Mouse (Mus musculus) B cell, adult (primary cell): Measurements from ENCODE around the gene Zfp956. TPM values are rescaled to one million over a fixed set of nuclear protein-coding genes. Genes with fewer than 3 reads are reported as not detected.

Experiments used
- total RNA-seq: library from RNA; stranded (reverse); gene quantifications from 4 replicates; pipeline ENCODE4 v1.2.4, GENCODE M21; 2023; ENCODE audit not compliant: inconsistent age

Zfp956 gene
- total RNA-seq: 25.1 to 35.4 TPM (median 29.6 TPM) in 4 replicates

DNA sequence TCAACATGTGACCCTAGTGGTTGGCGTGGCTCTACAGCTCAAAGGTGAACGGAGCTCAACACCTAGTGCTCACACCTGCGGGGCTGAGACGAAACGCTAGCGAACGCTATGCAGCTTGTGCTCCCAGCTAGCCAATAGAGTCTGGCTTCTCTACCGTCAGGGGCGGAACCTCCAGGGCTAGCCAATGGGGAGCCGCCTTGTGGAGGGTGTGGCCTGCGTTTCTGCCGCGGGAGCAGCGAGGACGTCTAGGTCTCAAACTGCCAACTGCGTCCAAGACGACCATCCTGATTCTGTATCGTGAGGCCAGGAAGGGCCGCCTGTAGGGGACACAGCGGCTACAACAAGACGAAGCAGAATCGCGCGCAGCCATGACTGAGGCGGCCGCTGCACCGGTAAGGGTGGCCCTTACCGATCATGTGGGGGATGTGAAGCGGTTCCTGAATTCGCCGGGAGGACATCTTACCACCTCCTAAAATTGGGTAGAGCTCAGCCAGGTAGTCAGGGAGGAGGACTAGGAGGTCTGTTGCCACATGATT lies at the start of gene Zfp956:
Gene Zfp956, plus strand, starts transcription at position 200 of the 536 bp plus-strand sequence.

DNA sequence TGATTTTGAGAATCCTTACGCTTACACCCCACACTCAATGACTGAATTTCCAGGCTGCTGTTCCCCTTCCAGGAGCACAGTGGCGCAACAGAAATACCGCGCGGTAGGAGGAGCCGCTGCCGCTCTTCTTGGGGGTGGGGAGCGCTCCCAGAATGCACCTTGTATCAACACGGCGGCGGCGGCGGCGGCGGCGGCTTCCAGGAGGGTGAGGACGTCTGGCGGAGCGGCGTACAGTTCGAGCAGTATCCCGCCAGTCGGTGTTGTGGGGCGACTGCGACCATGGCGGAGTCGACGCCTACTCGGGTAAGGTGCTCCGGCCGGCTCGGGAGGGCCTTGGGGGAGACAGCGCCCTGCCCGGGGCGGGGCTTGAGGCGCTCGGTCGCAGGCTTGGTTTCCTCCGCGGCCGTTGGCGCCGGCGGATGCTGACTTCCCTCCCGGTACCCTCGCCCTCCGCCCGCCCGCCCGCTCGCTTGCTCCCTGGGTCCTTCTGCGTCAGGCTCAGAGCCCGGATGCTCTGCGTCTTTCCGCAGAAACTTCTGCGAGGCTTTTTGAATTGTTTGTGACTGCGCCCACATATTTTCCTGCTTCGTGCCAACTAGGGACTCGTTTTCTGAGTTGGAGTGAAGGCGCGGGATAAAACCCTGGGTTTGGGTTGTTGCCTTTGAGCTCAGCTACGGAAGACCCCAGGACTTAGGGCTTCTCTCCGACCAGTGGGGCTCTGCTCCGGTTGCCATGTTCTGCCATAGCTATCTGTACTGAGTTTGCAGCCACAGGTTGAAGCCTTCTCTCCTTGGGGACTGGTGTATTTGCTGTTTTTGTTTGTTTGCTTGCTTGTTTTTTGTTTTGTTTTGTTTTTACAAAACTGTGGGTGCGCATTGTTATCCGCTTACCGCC lies 32.5 kb upstream of the Zfp956 start, which contains the start of gene Zfp212:
Gene Zfp212, plus strand, starts transcription at position 30 of the 894 bp plus-strand sequence.

Other genes with a start within 250 kb of the Zfp956 start
- 216 to 266 TPM (median 226 TPM) in 4 replicates for gene Pdia4, start 140.0 kb upstream of the Zfp956 start, total RNA-seq
- 0.16 to 0.21 TPM in 2 of 4 replicates, not detected in the others for gene Zfp786, start 122.5 kb upstream of the Zfp956 start, total RNA-seq
- gene Zfp398, start 117.7 kb upstream of the Zfp956 start, total RNA-seq: 28.0 to 29.5 TPM (median 29.0 TPM) in 4 replicates
- 14.4 to 15.4 TPM (median 15.1 TPM) in 4 replicates for gene Zfp282, start 76.2 kb upstream of the Zfp956 start, total RNA-seq
- gene Zfp212, start 32.9 kb upstream of the Zfp956 start, total RNA-seq: 29.3 to 32.7 TPM (median 31.7 TPM) in 4 replicates
- gene Zfp777, start 95.5 kb downstream of the Zfp956 start, total RNA-seq: 39.8 to 49.4 TPM (median 43.1 TPM) in 4 replicates
- gene Zfp746, start 133.2 kb downstream of the Zfp956 start, total RNA-seq: 64.2 to 68.7 TPM (median 66.6 TPM) in 4 replicates